Comparison of ENCODE assay signal across 16 mouse cellular contexts in genomic region chr11:66494391-66494790, GRCm38 (mm10). TPM values are rescaled to one million over a fixed set of nuclear protein-coding genes. Genes with fewer than 3 reads are reported as not detected.
A peak's percentile ranks its signal among the peaks of the same experiment; 100 is the strongest.
DNase-seq lines count a peak whose midpoint lies in the region.
"Had no signal": no experiment of that assay in that cellular context is flagged by ENCODE, and none has a peak within 500 bp of the region (broad histone marks: within the 10 kb centered on the region; RNA-seq: fewer than 3 reads in every experiment).

No protein-coding gene starts in this region.

- intact Hi-C loops in heart, postnatal 14 days (cut with DNase I) = no loop called here

- DNase-seq in heart, adult 18-20 months = peak; percentile 12 to 57
- no peak for DNase-seq in heart, postnatal 14 days
- peak; percentile 19 to 20 for DNase-seq in heart, adult 9 months (ENCODE audit: low spot score in 2 of 2)
- no peak for DNase-seq in heart, postnatal 4 days
- DNase-seq: adrenal gland, adult 2 months; adrenal gland, postnatal 10 days; adrenal gland, postnatal 25 days; cerebellum, adult 11 months; cerebellum, adult 18-20 months; cerebellum, adult 8-10 months; cerebellum, adult 9-11 months; cerebellum, postnatal 14 days; cerebellum, postnatal 36 days; embryo, embryonic 11 days had no signal

RNA-seq across cellular contexts. Expression of gene Shisa6, which starts 31.4 kb away (rescaled TPM):
- total RNA-seq in heart, adult 18-20 months (2021) = 1 to 10 TPM in 1 of 2 experiments, under 1 TPM in 1; 0.69 to 1.2 TPM
- under 1 TPM; 0.05 to 0.31 TPM for total RNA-seq in heart, postnatal 14 days (2021)
- 1 to 10 TPM; 1.3 to 1.5 TPM for total RNA-seq in heart, postnatal 4 days (2021)
- total RNA-seq: common myeloid progenitor, adult 5-6 weeks; MEL had no signal

Comparison
In these comparisons a context has a peak if more than half of its experiments do, and no peak if none do; other contexts are left out.
1. DNase-seq: peak in heart, adult 18-20 months (2 of 2) and heart, adult 9 months (2 of 2); none in heart, postnatal 14 days (0 of 2) and heart, postnatal 4 days (single experiment).